Mouse (Mus musculus): ENCODE data around the gene Pfkp. TPM values are rescaled to one million over a fixed set of nuclear protein-coding genes. Genes with fewer than 3 reads are reported as not detected.

The Pfkp gene
- polyA plus RNA-seq, 2 experiments from 2014 or later, result 111 to 120 TPM

DNA sequence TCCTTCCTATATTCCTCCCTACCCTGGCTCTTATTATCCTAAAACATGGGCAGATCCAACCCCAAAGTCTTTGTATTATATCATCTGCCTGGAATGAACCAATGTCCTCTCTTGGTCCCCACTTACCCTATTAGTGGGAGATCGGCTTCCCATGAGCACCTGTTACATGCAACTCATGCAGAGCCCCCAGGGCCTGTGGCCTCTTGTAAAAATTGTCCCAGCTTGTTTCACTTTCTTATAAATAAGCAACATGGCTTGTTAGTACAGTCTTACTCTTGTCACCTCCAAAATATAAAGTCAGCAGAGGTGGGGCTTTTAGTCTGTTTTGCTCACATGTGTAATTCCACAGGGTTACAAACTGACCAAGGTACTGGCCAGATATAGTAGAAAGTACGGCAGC, 46.9 kb downstream of the Pfkp start:
- ATAC-seq, result no peak

DNA sequence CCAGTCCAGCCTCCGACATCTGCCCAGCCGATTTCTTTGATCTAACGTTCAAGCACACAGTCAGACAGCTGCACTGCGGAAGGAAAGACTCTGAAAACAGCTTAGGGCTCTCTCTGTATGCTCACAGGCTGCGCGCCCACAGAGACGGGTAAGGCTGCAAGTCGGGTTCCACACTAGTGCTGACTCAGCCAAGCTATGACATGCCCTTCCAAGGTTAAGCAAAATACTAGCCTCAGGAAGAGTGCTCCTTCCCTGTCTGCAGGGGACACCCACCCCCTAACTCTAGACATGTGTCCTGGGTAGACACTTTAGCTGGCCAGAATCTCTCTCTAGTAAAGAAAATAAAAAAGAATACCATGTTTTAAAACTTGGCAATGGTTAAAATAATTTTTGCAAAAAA, 48.0 kb downstream of the Pfkp start:
- ATAC-seq, result no peak

DNA sequence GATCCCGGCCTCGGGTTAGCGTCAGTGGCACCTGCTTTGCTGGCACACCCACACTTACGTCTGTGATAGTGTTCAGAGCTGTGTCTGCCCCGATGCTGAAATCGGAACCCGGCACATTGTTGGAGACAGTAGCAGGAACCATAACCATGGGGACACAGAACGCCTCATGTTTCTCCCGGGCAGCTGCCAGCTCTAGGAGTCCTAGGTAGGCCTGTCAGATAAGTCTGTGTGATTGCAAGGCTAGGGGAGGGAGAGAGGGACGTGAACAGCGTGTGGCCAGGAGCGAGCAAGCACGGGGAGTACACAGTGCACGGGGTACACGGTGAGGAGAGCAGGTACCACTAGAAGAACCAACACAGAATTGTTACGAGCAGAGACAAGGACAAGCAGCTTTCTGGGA, 50.8 kb downstream of the Pfkp start:
- no peak for ATAC-seq

DNA sequence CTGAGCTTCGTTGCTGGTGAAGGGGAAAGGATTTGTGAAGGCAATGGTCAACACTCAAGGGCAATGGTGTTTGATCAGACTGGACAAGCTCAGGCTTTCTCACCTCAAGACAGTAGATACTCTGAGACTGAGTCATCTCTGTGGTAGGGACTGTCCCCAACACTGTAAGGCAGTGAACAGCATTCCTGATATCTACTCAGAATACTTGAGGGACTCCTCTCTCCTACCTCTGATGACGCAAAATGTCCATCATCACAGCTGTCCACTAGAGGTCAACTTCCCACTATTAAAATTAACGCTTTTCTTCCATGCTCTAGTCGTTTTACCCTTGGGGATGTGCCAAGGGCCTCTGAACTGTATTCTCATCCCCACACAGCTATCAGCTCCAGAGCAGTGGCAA, 53.2 kb downstream of the Pfkp start:
- no peak for ATAC-seq

DNA sequence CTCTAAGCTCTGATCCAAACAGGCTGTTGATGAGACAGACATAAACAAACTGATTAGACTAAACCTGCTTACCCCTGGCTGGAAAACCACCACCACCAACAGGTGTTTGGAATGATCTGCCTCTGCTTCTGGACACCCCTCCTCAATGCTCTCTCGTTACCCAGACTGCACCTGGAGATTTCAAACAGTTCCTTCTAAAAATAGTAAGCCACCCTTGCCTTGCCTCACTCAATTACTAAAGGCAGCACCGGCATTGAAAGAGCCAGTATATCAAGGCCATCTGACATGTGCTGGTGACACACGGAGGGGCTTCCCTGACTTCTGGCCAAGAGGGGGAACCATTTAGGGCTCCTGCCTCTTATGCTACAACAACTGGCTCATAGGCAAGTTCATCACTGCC, 57.7 kb downstream of the Pfkp start:
- no peak for ATAC-seq

DNA sequence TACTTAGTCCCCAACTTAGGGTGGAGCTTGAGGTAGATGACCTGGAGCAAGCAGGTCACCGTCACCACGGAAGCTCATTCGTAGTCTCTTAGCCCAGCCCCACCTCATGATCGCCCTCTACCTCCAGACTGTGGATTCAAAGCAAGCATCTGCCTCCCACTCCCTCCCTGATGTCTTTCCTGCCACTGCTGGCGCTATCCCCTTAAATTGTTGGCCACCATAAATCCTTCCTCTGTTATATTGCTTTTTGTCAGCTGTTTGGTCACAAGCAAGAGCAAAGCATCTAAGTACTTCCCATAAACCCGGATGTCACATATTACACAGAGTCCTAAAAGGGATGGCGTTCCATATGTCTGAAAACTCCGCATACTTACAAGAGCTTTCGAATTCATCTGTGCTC, 62.6 kb downstream of the Pfkp start:
- ATAC-seq, result no peak

DNA sequence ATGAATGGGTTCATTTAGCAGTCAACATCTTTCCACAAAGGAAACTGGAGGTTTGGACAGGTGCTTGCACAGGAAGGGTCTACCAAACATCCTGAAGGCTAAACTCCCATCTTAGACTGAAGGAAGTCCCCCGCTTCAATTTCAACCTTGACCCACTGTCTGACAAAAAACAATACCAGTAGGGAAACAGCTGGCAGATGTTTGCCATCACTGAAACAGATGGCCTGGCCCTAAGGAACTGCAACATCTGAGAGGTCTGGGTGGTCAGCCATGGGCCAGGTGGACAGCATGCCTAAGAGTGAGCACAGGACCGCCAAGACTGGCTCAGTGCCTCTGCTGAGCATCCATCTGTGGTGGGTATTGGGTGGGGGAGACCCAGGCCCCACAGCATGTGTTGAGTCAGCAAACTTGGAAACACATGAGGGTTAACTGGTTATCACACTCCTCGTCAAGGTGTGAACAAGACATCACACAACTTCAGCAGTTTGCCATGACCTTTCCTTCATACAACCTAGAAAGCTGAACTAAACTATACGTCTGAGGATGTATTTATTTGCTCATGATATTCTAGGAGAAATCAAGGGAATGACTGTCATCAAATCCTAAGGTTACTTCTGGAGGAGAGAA, 65.0 kb downstream of the Pfkp start:
- ATAC-seq, result no peak

DNA sequence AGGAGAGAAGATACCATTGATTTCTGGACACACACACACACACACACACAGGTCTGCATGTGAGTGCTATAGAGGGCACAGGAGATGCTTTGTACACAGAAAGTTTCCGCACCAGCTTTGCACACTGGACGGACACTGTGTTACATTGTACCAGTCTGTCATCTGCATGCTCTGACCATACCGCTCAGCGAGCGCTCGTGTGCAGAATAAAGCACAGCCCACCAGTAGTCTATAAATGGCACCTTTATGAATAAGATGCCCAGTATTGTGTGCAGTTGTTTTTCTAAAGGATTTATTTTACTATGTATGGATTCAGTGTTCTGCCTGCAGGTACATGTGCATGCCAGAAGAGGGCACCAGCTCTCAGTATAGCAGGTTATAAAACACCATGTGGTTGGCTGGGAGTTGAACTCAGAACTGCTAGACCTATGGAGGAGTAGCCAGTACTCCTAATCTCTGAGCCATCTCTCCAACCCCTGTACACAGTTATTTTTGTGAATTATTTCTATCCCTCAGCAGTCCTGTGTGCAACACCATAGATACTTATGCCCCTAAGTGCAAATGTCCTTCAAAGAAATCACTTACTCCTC, 72.6 kb downstream of the Pfkp start:
- peak; percentile 64 for ATAC-seq

DNA sequence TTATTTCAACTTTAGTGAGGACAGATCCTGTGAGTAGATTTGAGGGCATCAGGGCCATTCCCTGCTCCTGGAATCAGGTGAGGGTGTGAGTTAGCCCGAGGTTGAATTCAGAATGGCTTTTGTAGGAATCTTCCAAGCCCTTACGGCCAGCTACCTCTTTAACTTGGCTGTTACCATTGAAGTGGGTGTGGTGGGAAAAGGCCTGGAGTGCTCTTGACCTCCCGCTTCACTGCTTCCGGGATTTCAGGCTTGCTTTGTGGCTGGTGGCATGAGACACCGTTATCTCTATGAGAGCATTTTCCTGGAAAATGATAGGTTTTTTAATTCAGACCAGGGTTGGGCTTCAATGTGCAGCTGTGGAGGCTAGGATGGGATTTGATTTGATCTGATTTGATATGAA, 83.0 kb downstream of the Pfkp start:
- ATAC-seq, result no peak

DNA sequence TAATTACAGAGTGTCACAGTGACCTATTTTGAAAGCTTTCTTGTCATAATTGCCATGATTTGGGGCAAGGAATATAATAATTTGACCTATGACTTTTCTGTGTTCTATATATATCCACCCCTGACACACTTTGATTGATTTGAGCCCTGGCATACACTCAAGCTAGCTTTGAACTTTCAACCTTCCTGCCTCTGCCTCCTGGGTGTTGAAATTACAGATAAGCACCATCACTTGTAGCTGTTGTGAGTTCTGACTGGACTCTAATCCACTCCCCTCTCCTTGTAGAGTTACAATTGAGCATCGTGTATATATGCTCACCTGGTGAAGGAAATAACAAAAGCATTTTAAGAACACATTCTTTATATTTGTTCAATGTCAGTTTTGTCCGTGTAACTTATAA, 86.2 kb downstream of the Pfkp start:
- no peak for ATAC-seq

DNA sequence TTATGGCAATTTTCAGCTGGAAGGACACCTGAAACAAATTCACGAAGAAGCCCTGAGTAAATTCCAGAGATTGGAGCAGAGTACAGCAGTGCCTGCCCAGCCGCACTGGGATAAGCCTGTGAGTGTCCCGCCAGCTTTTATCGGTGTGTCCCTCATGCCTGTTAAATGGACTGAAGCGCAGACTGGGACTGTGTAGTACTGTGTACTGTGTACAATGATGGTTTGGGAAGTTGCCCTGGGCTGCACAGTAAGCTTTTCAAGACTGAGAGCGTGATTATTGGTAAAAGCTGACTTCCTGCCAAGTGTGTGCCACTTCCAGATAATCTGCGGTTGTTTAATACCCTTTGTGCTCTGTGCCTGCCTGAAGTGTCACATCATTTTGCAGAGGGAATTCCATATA, 90.8 kb downstream of the Pfkp start:
- no peak for ATAC-seq

DNA sequence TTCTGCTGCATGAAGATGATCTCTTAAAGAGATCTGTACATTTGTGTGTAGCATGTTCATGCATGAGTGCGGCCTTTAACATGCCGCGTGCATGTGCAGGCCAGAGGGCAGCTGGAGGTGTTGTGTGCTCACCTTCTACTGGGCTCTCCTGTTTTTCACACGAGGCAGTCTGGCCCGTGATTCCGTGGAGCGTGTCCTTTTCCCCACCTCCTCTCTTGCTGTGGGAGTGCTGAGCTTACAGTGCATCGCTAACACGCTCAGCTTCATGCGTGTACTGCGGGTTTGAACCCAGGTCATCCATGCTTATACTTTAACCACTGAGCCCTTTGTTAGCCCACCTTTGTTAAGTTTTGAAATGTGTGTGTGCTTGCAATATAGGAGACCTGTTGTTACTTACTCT, 92.9 kb downstream of the Pfkp start:
- no peak for ATAC-seq

DNA sequence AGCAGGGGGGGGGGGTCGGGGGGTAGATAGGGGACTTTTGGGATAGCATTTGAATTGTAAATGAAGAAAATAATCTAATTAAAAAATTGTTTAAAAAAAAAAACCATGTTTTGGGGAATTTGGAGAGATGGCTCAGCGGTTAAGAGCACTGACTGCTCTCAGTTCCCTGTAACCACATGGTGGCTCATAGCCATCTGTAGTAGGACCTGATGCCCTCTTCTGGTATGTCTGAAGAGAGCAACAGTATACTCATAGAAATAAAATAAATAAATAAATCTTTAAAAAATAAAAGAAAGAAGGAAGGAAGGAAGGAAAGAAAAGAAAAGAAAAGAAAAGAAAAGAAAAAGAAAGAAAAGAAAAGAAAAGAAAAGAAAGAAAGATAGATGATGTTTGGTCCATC, 94.9 kb downstream of the Pfkp start:
- no peak for ATAC-seq

DNA sequence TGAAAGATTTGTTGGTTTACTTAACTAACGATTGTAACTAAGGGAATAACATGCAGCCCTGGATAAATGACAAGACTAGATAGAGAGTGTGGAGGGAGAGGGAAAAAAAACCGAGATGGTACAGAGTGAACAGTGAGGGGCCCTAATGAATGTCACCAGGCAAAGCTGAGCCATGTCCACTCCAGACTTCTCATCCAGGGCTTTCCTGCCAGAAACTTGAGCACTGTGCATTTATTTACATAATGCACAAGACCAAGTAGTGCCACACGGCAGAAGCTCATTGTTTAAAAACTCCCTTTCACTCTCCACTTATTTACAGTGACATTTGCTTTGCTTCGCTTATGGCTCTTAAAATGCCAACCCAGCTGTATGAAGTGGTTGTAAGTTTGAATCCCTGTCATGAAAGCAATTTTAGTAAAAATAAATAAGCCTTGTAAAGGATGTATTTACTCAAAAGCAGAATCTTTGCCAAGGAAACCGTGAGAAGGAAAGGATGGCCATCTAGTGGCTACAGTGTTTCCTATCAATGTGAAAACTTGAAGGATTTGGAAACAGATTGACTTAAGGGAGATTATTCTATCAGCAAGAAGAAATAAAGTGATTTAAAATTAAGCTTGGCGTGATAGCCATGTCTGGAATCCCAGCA, 113.2 kb downstream of the Pfkp start:
- no peak for ATAC-seq

DNA sequence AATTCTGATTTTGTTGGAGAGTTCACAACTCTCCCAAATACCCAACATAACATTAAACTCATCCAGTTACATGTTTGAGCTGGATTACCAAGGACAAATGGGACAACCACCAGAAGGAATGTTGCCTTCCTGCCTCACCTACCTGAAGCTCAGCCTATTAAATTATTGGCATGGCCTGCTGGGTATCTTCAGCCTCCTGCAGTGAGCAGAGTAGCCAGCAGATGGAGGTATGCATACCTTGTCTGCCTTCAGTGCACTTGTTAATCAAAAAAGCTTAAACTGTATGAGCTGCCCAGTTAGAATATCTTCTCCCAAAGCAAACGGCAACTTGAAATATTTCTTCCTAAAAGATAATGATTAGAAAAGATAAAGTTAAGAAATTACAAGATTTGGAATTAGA, 115.9 kb downstream of the Pfkp start:
- ATAC-seq, result peak; percentile 72

Other genes starting within 250 kb of the Pfkp start
- gene Pitrm1, start 100.6 kb downstream of the Pfkp start, polyA plus RNA-seq (2017; shearing (Covaris generic)), result 10 to 100 TPM; 44.6 to 45.0 TPM